Mouse (Mus musculus) thymus, adult 2 months (tissue): Measurements from ENCODE around the gene Tmem8b.

Experiments used
- CTCF ChIP-seq: fragments of 200-500 bp; IDR thresholded peaks from 2 replicates; pipeline ENCODE4 v1.5.1; 2012; ENCODE audit warnings: mild to moderate bottlenecking, control low read depth, low read length, moderate library complexity, borderline replicate concordance; ENCODE audit not compliant: control insufficient read depth, poor library complexity, insufficient read depth; ENCODE audit errors: extremely low read depth
- POLR2A ChIP-seq: fragments of 200-500 bp; IDR thresholded peaks from 2 replicates; pipeline ENCODE4 v1.6.1; 2012; ENCODE audit warnings: mild to moderate bottlenecking, low read length, control low read depth, moderate library complexity; ENCODE audit not compliant: control insufficient read depth, poor library complexity, insufficient read depth; ENCODE audit errors: extremely low read depth

DNA sequence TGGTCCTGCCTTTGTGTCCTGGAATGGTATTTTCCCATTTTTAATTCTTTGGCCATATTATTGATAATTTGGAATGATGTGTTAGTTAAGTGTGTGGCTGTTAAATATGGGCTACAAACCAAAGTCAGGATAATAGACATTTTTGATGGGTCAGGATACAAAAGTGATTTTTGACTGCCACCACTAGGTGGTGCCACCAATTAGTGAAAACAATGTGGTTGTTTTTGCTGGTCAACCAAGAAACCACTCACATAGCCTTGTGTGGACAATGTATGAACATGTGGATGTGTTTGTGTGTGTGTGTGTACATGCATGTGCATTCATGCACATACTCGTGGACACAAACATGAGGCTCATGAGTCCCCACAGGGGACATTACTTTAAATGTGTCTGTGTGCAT lies 56.0 kb downstream of the Tmem8b start:
- TF ChIP-seq CTCF (no peak), POLR2A (no peak)
